Mouse (Mus musculus) liver, postnatal 0 days (tissue): ENCODE results near the gene Apoc4. TPM values are rescaled to one million over a fixed set of nuclear protein-coding genes. Genes with fewer than 3 reads are reported as not detected.

Experiments used
- ATAC-seq: fragments of 200-750 bp; cut with Nextera tagmentation; 2 replicates; pipeline ENCODE4 v1.8.0; 2017; ENCODE audit warnings: mild to moderate bottlenecking, moderate library complexity
- DNase-seq: peaks from one replicate; pipeline ENCODE4 v3.0.0-alpha.2; 2016
- H3K27ac ChIP-seq: fragments of 300-500 bp; sonication (generic); 2 replicates; pipeline ENCODE4 v1.5.1; 2014; ENCODE audit warnings: antibody characterized with exemption, moderate library complexity, mild to moderate bottlenecking, low read depth
- H3K27me3 ChIP-seq: fragments of 300-500 bp; sonication (generic); 2 replicates; pipeline ENCODE4 v1.6.1; 2014; ENCODE audit warnings: low read length, control low read depth, mixed read lengths; ENCODE audit not compliant: insufficient read depth
- H3K36me3 ChIP-seq: fragments of 300-500 bp; sonication (generic); replicated peaks from 2 replicates; pipeline ENCODE4 v1.6.1; 2014; ENCODE audit warnings: mild to moderate bottlenecking, control low read depth, low read length, moderate library complexity, mixed read lengths; ENCODE audit not compliant: insufficient read depth
- H3K4me1 ChIP-seq: fragments of 300-500 bp; sonication (generic); 2 replicates; pipeline ENCODE4 v1.6.1; 2014; ENCODE audit warnings: antibody characterized with exemption, mild to moderate bottlenecking, control low read depth; ENCODE audit not compliant: insufficient read depth
- H3K4me2 ChIP-seq: fragments of 300-500 bp; sonication (generic); 2 replicates; pipeline ENCODE4 v1.6.1; 2014; ENCODE audit warnings: low read depth, mild to moderate bottlenecking, low read length, moderate library complexity, mixed read lengths
- H3K4me3 ChIP-seq: fragments of 300-500 bp; sonication (generic); 2 replicates; pipeline ENCODE4 v1.5.1; 2014; ENCODE audit warnings: low read depth, low read length
- H3K9ac ChIP-seq: fragments of 300-500 bp; sonication (generic); replicated peaks from 2 replicates; pipeline ENCODE4 v1.6.1; 2014; ENCODE audit warnings: mild to moderate bottlenecking, moderate library complexity
- H3K9me3 ChIP-seq: fragments of 300-500 bp; sonication (generic); 2 replicates; pipeline ENCODE4 v1.6.1; 2016; ENCODE audit warnings: mild to moderate bottlenecking, control low read depth, low read length, mixed read lengths
- CTCF ChIP-seq: sonication (generic); IDR thresholded peaks from 2 replicates; pipeline ENCODE4 v1.5.1; 2016; ENCODE audit warnings: antibody characterized with exemption, low read depth
- EP300 ChIP-seq: IDR thresholded peaks from 2 replicates; pipeline ENCODE4 v1.6.1; 2016; ENCODE audit warnings: antibody characterized with exemption, low read depth, mild to moderate bottlenecking
- WGBS: fragments of 180-500 bp; shearing (Covaris S2); extraction: QIAGEN DNeasy Blood & Tissue Kit; methylation state at CpG from one replicate; pipeline ENCODE4 v1.1.7; 2014; ENCODE audit not compliant: insufficient replicate concordance; 5-methylcytosine and 5-hydroxymethylcytosine counted together
- polyA plus RNA-seq: library from polyadenylated mRNA; unstranded; fragments of >200 nt; fragmentation: Nextera tagmentation; extraction: Ambion mirVana; gene quantifications from 2 replicates; pipeline ENCODE4 v1.2.1, GENCODE M21; 2015

Gene Apoc4
- polyA plus RNA-seq, 1 experiment from 2014 or later, result 2,808 TPM

GRCm38 (mm10) chr7:19651063-19651786 lies 30.1 kb downstream of the Apoc4 start:
- H3K4me1 ChIP-seq, result no peaks in the 10 kb centered on the region; the same call in 1 of the 2 replicates
- H3K27me3 ChIP-seq, result no peaks in the 10 kb centered on the region
- H3K27ac ChIP-seq, result no peak overlapping the region
- DNase-seq (no peak), ATAC-seq (no peak)
- no peak overlapping the region for H3K9ac ChIP-seq
- no peak overlapping the region for H3K4me2 ChIP-seq
- no peaks in the 10 kb centered on the region for H3K9me3 ChIP-seq
- peaks cover 58% of the 10 kb centered on the region for H3K36me3 ChIP-seq
- no peak overlapping the region for H3K4me3 ChIP-seq
- TF ChIP-seq CTCF, result no peak
- TF ChIP-seq EP300, result no peak
- WGBS, result 56% methylated on average over 6 of the region's 6 CpGs

DNA sequence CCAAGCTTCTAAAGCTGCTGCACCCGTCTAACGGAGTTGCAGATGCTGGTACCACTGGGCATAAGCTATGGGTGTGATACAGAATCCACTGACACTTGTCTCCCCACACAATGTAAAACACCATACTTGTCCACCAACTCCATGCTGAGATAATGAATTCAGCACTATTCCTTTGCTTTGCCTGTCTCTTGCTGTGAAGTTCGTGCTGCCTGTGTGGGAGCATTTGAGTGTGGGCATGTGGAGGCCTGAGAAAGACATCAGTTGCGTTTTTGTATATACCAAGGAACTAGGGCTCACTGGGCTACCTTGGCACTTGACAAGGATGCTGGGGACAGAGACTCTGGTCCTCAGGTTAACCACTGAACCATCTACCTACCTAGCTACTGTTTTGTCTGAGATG lies 40.1 kb downstream of the Apoc4 start:
- Histone ChIP-seq H3K4me2 (no peak overlapping the region), H3K36me3 (peaks cover 85% of the 10 kb centered on the region), H3K9ac (no peak overlapping the region), H3K4me1 (no peaks in the 10 kb centered on the region), H3K9me3 (no peaks in the 10 kb centered on the region), H3K4me3 (no peak overlapping the region), H3K27me3 (no peaks in the 10 kb centered on the region), H3K27ac (no peak overlapping the region)
- TF ChIP-seq CTCF (no peak), EP300 (no peak)
- ATAC-seq, result no peak
- no peak for DNase-seq
- 94% methylated on average over 4 of the region's 4 CpGs for WGBS

DNA sequence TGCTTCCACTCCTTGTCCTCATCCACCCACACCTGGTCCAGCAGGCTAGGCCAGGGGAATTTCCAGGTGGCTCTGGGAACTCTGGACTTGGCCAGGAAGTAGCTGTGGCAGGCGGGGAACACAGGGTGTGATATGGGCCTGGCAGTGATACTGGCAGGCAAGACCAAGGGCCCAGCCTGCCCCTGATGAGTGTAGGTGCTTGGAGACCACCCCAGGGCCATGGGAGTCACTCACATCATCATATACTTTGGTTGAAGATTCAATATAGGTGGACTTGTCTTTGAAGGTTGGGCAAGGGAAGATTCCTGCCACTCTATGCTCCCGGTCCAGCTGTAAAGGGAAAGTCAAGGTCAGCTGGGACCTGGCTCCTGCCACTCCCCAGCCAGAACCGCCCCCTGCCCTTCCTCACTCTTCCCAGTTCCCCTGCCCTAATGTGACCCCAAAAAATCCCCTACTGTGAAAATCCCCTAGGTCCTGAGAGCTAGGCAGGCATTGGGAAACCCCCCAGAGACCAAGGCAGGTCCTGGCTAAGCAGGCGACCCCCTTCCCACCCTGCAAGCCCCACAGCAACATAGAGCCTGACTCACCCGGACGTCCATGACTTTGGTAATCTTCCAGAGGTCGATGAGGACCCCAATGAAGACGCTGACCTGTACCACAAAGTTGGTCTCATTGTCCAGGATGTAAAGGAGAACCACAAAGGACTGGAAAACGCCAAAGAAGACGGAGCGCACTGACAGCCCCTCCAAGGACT lies 46.0 kb downstream of the Apoc4 start:
- H3K4me1 ChIP-seq, result no peaks in the 10 kb centered on the region
- WGBS, result 81% methylated on average over 11 of the region's 11 CpGs
- no peak overlapping the region for H3K9ac ChIP-seq
- no peak for TF ChIP-seq EP300
- TF ChIP-seq CTCF, result no peak
- H3K9me3 ChIP-seq, result no peaks in the 10 kb centered on the region
- ATAC-seq (no peak), DNase-seq (no peak)
- H3K27ac ChIP-seq, result no peak overlapping the region
- H3K36me3 ChIP-seq, result peaks cover 69% of the 10 kb centered on the region
- no peaks in the 10 kb centered on the region for H3K27me3 ChIP-seq
- H3K4me3 ChIP-seq, result no peak overlapping the region
- no peak overlapping the region for H3K4me2 ChIP-seq

- Histone ChIP-seq H3K4me1 (peaks cover 4% of the 10 kb centered on the region; the same call in 1 of the 2 replicates), H3K4me2 (no peak overlapping the region), H3K27me3 (no peaks in the 10 kb centered on the region), H3K4me3 (no peak overlapping the region), H3K9ac (no peak overlapping the region), H3K9me3 (no peaks in the 10 kb centered on the region), H3K27ac (no peak overlapping the region), H3K36me3 (peaks cover 65% of the 10 kb centered on the region)
- DNase-seq (no peak), ATAC-seq (no peak)
- 77% methylated on average over 2 of the region's 2 CpGs for WGBS
- TF ChIP-seq EP300, result no peak
Measured at GRCm38 (mm10) chr7:19634591-19634990, 46.7 kb downstream of the Apoc4 start.

DNA sequence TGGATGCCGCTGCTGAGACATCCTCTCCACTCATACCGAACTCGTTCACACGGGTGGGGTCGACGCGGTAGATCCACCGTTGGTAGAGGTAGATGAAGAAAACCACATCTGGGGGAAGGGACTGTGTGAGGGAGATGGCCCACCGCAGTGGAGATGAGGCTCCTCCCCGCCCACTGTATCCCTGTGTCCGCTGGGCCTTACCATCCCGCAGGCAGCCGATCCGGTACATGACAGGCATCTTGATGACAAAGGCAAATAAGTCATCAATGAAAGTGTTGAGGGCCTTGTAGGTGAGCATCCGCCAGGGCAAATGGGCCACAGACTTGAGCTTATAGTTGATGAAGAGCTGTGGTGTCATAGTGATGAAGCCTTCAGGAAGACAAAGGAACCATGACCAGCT lies 47.4 kb downstream of the Apoc4 start:
- peaks cover 7% of the 10 kb centered on the region for H3K4me1 ChIP-seq
- TF ChIP-seq EP300 (no peak), CTCF (no peak)
- H3K4me3 ChIP-seq, result no peak overlapping the region
- no peak for ATAC-seq
- H3K36me3 ChIP-seq, result peaks cover 58% of the 10 kb centered on the region
- no peak for DNase-seq
- H3K4me2 ChIP-seq, result no peak overlapping the region
- WGBS, result 81% methylated on average over 15 of the region's 15 CpGs
- H3K27me3 ChIP-seq, result no peaks in the 10 kb centered on the region
- no peaks in the 10 kb centered on the region for H3K9me3 ChIP-seq
- H3K9ac ChIP-seq, result no peak overlapping the region
- no peak overlapping the region for H3K27ac ChIP-seq

DNA sequence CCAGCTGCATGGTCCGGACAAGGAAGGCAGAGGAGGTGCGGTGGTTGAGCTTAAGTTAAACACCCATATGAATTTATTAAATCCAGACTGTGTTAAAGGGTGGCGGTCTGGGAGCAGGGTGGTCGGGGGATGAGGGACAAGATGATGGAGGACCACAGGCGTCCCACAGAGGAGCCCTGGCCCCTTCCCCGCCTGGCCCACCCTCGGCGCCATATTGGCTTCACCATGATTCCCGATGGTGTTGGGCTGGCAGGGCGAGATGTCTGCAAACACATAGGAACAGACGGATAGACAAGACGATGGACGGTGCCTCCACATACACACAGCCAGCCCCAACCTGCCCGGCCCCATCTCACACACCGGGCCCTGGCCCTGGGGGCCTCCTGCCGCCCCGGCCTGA lies 48.1 kb downstream of the Apoc4 start:
- ATAC-seq (no peak), DNase-seq (no peak)
- Histone ChIP-seq H3K9me3 (no peaks in the 10 kb centered on the region), H3K9ac (no peak overlapping the region), H3K27ac (no peak overlapping the region; the same call in 1 of the 2 replicates), H3K4me1 (peaks cover 11% of the 10 kb centered on the region), H3K4me2 (0 out of 2 replicates have a peak overlapping the region, but pooled peaks have one; percentile 4), H3K27me3 (no peaks in the 10 kb centered on the region), H3K36me3 (peaks cover 52% of the 10 kb centered on the region), H3K4me3 (no peak overlapping the region)
- TF ChIP-seq EP300 (no peak), CTCF (no peak)
- WGBS, result 89% methylated on average over 17 of the region's 17 CpGs
